Mouse (Mus musculus) left cerebral cortex, adult 8-10 months (tissue): ENCODE data around the gene Cops4. TPM values are rescaled to one million over a fixed set of nuclear protein-coding genes. Genes with fewer than 3 reads are reported as not detected.

Source experiments
- DNase-seq, 2 experiments: peaks; one replicate each; pipeline ENCODE4 v3.0.0; 2022; ENCODE audit warnings: low spot score in 2 of 2
- total RNA-seq, 4 experiments: library from RNA; stranded (reverse); gene quantifications; 2 replicates each; pipeline ENCODE4 v1.2.4; 2022

The Cops4 gene
- total RNA-seq, 4 experiments from 2014 or later = 82.2 to 89.7 (median 88.3) TPM

- no peak for DNase-seq
These were observed 18.5 kb downstream of the Cops4 start for GRCm38 (mm10) chr5:100536638-100537037.

- no peak for DNase-seq
These were observed 28.4 kb downstream of the Cops4 start for GRCm38 (mm10) chr5:100546294-100547080.

- no peak for DNase-seq
These were observed 30.1 kb downstream of the Cops4 start for GRCm38 (mm10) chr5:100548236-100548635.

GRCm38 (mm10) chr5:100549311-100549710 lies 31.2 kb downstream of the Cops4 start:
- DNase-seq = no peak

GRCm38 (mm10) chr5:100550151-100550550 lies 32.0 kb downstream of the Cops4 start:
- no peak for DNase-seq

- no peak for DNase-seq
These were observed 33.8 kb downstream of the Cops4 start for GRCm38 (mm10) chr5:100551952-100552351.

- DNase-seq = no peak
These were observed 35.3 kb downstream of the Cops4 start for GRCm38 (mm10) chr5:100553426-100553825.

- DNase-seq = no peak
These were observed 38.9 kb downstream of the Cops4 start for GRCm38 (mm10) chr5:100557019-100557418.

GRCm38 (mm10) chr5:100557537-100557936 lies 39.4 kb downstream of the Cops4 start:
- DNase-seq = no peak

- no peak for DNase-seq
These were observed 40.7 kb downstream of the Cops4 start for GRCm38 (mm10) chr5:100558783-100559182.

- no peak for DNase-seq
These were observed 41.2 kb downstream of the Cops4 start for GRCm38 (mm10) chr5:100559357-100559756.

GRCm38 (mm10) chr5:100562702-100563101 lies 44.6 kb downstream of the Cops4 start:
- no peak for DNase-seq

- no peak for DNase-seq
These were observed 48.7 kb downstream of the Cops4 start for GRCm38 (mm10) chr5:100566798-100567197.

GRCm38 (mm10) chr5:100567258-100568032 lies 49.3 kb downstream of the Cops4 start:
- no peak for DNase-seq

GRCm38 (mm10) chr5:100568177-100568576 lies 50.1 kb downstream of the Cops4 start:
- DNase-seq = no peak

- DNase-seq = no peak
These were observed 50.7 kb downstream of the Cops4 start for GRCm38 (mm10) chr5:100568802-100569201.

GRCm38 (mm10) chr5:100569250-100569934 lies 51.3 kb downstream of the Cops4 start:
- no peak for DNase-seq

- DNase-seq = no peak
These were observed 52.0 kb downstream of the Cops4 start for GRCm38 (mm10) chr5:100569997-100570595.

- DNase-seq = no peak
These were observed 52.6 kb downstream of the Cops4 start for GRCm38 (mm10) chr5:100570716-100571115.

GRCm38 (mm10) chr5:100572069-100572468 lies 54.0 kb downstream of the Cops4 start, which contains the start of gene Plac8:
Gene Plac8 (minus strand): TSS chr5:100572245.
- DNase-seq = no peak

GRCm38 (mm10) chr5:100573256-100573655 lies 55.1 kb downstream of the Cops4 start:
- no peak for DNase-seq
